13 mouse cellular contexts compared by ENCODE assay signal in the genomic region with DNA sequence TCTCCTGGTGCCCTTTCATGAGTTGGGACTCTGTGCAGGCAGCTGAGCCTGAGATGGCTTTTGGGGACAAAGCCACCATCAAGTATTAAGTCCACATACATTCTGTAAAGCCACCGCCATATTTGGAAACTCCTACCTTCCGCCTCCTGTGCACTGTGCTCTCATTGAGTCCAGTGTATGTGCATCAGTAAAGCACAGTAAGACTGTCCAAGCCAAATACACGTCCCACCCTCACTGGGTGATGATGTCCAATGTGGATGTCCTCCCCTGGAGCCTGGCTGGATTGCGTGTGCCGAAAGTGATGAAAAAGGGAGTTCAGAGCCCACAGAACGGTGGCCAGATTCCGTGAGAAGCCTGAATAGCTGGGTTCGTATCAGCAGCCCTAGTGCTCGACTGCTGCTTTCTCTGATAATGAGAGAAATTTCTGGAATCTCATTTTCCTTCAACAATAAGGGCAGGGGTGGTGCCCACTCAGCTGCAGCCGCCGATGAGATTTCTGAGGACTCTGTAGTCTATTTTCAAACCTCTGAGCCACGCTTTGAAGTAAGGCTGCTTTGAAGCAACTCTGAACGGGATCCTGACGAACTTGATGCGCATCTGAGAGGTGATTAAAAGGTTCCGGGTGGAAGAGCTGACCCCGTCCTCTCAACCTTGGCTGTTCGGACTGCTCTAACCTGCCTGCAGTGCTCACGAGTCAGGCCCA.
A peak's percentile ranks its signal among the peaks of the same experiment; 100 is the strongest.
DNase-seq lines count a peak whose midpoint lies in the region; ATAC-seq and TF ChIP-seq lines count a peak whose summit lies in the region.
"Had no signal": no experiment of that assay in that cellular context is flagged by ENCODE, and none has a peak within 500 bp of the region (broad histone marks: within the 10 kb centered on the region; RNA-seq: fewer than 3 reads in every experiment).

No protein-coding gene starts in this region.

- no peaks in the 10 kb centered on the region for H3K27me3 ChIP-seq in heart, embryonic 13.5 days (replicated peaks)
- no peaks in the 10 kb centered on the region for H3K27me3 ChIP-seq in kidney, postnatal 0 days (ENCODE audit: insufficient read depth, low read length)
- no peaks in the 10 kb centered on the region for H3K27me3 ChIP-seq in forebrain, embryonic 14.5 days (replicated peaks; ENCODE audit: control insufficient read depth, insufficient read depth, low read length)
- H3K27me3 ChIP-seq: embryonic facial prominence, embryonic 13.5 days; neural tube, embryonic 13.5 days; Patski had no signal

- DNase-seq in heart, adult 8-10 months (ENCODE audit: low spot score), result no peak
- DNase-seq in kidney, postnatal 0 days (ENCODE audit: low spot score), result peak; percentile 33
- no peak for DNase-seq in kidney, adult 11 months
- DNase-seq in brain, embryonic 14.5 days (ENCODE audit: low read depth), result peak; percentile 68
- no peak for DNase-seq in forebrain, embryonic 14.5 days (ENCODE audit: low spot score)
- no peak for DNase-seq in ovary, postnatal 14 days (ENCODE audit: low spot score)
- no peak for DNase-seq in adrenal gland, adult 8-10 months
- DNase-seq: gastrocnemius, postnatal 25 days; thymus, adult 2 months had no signal

- no peak for ATAC-seq in heart, embryonic 13.5 days (ENCODE audit: extremely low read depth, insufficient number of reproducible peaks, low FRiP score, low TSS enrichment)
- peak; percentile 71 for ATAC-seq in kidney, postnatal 0 days (replicated peaks; ENCODE audit: low FRiP score, low read depth)
- ATAC-seq in forebrain, embryonic 14.5 days, result peak; percentile 61
- ATAC-seq: Patski had no signal

- no peaks in the 10 kb centered on the region for H3K36me3 ChIP-seq in heart, embryonic 13.5 days
- no peaks in the 10 kb centered on the region for H3K36me3 ChIP-seq in kidney, postnatal 0 days (ENCODE audit: insufficient read depth, low read length)
- no peaks in the 10 kb centered on the region for H3K36me3 ChIP-seq in forebrain, embryonic 14.5 days (ENCODE audit: control insufficient read depth, insufficient read depth, low read length)
- H3K36me3 ChIP-seq: embryonic facial prominence, embryonic 13.5 days; neural tube, embryonic 13.5 days had no signal

- no peak for TF ChIP-seq CTCF in kidney, postnatal 0 days (IDR thresholded peaks at IDR 0.05; ENCODE audit: low read depth)
- no peak for TF ChIP-seq CTCF in brain, embryonic 14.5 days (IDR thresholded peaks at IDR 0.05; ENCODE audit: borderline replicate concordance, extremely low read depth, insufficient read depth, insufficient read length)

- peak overlapping the region; percentile 13 for H3K4me3 ChIP-seq in heart, embryonic 13.5 days
- H3K4me3 ChIP-seq in kidney, postnatal 0 days (replicated peaks; ENCODE audit: low read depth, low read length), result no peak overlapping the region
- no peak overlapping the region for H3K4me3 ChIP-seq in forebrain, embryonic 14.5 days (ENCODE audit: low read depth, low read length)
- H3K4me3 ChIP-seq: embryonic facial prominence, embryonic 13.5 days; neural tube, embryonic 13.5 days had no signal

- H3K4me1 ChIP-seq in heart, embryonic 13.5 days, result peaks cover 14% of the 10 kb centered on the region
- no peaks in the 10 kb centered on the region for H3K4me1 ChIP-seq in kidney, postnatal 0 days (replicated peaks; ENCODE audit: insufficient read depth, low read length)
- H3K4me1 ChIP-seq in forebrain, embryonic 14.5 days (ENCODE audit: control insufficient read depth, insufficient read depth, low read length), result peaks cover 8% of the 10 kb centered on the region; the same call in 1 of the 2 replicates

- H3K27ac ChIP-seq in heart, embryonic 13.5 days (replicated peaks), result no peak overlapping the region
- no peak overlapping the region for H3K27ac ChIP-seq in kidney, postnatal 0 days
- no peak overlapping the region for H3K27ac ChIP-seq in forebrain, embryonic 14.5 days (ENCODE audit: low read depth, low read length)
- H3K27ac ChIP-seq: embryonic facial prominence, embryonic 13.5 days; neural tube, embryonic 13.5 days had no signal

- peak overlapping the region; percentile 53 for H3K4me2 ChIP-seq in heart, embryonic 13.5 days
- H3K4me2 ChIP-seq in kidney, postnatal 0 days (ENCODE audit: low read length), result peak overlapping the region; percentile 39
- no peak overlapping the region for H3K4me2 ChIP-seq in forebrain, embryonic 14.5 days (ENCODE audit: low read length)
- H3K4me2 ChIP-seq: embryonic facial prominence, embryonic 13.5 days; neural tube, embryonic 13.5 days had no signal

- H3K9ac ChIP-seq in heart, embryonic 13.5 days, result peak overlapping the region; percentile 44; the same call in 1 of the 2 replicates
- no peak overlapping the region for H3K9ac ChIP-seq in kidney, postnatal 0 days (ENCODE audit: low read depth, low read length)
- H3K9ac ChIP-seq in forebrain, embryonic 14.5 days (ENCODE audit: low read length), result no peak overlapping the region
- H3K9ac ChIP-seq: embryonic facial prominence, embryonic 13.5 days; neural tube, embryonic 13.5 days had no signal

- 43% methylated on average over 19 of the region's 19 CpGs for WGBS in heart, embryonic 13.5 days
- 34% methylated on average over 19 of the region's 19 CpGs for WGBS in kidney, postnatal 0 days
- 38% methylated on average over 19 of the region's 19 CpGs for WGBS in forebrain, embryonic 14.5 days

- H3K9me3 ChIP-seq in heart, embryonic 13.5 days, result no peaks in the 10 kb centered on the region
- H3K9me3 ChIP-seq in kidney, postnatal 0 days (replicated peaks; ENCODE audit: low read length), result no peaks in the 10 kb centered on the region
- H3K9me3 ChIP-seq in forebrain, embryonic 14.5 days (replicated peaks; ENCODE audit: control insufficient read depth, low read length), result no peaks in the 10 kb centered on the region
- H3K9me3 ChIP-seq: embryonic facial prominence, embryonic 13.5 days; neural tube, embryonic 13.5 days had no signal

- no peak for TF ChIP-seq POLR2A in brain, embryonic 14.5 days (IDR thresholded peaks at IDR 0.05; ENCODE audit: borderline replicate concordance, extremely low read depth, insufficient read depth, insufficient read length, poor library complexity, severe bottlenecking)

Comparison
In these comparisons a context has a peak if more than half of its experiments do, and no peak if none do; other contexts are left out.
1. DNase-seq: peak in kidney, postnatal 0 days (single experiment) and brain, embryonic 14.5 days (single experiment); none in heart, adult 8-10 months (single experiment), kidney, adult 11 months (single experiment), forebrain, embryonic 14.5 days (single experiment), ovary, postnatal 14 days (single experiment) and adrenal gland, adult 8-10 months (single experiment).